Mouse (Mus musculus): ENCODE measurements at regions not wholly inside any gene's neighbourhood (a gene's known extent, or its start where the extent isn't known, plus 50 kb on each side); places are given as distances from the start of the nearest gene placed in this dataset.

GRCm38 (mm10) chr12:107356974-107357373, 131.5 kb upstream of the 3110018I06Rik start:
- Histone ChIP-seq H3K36me3 (ENCODE audit: insufficient read depth, low read length) (no peaks in the 10 kb centered on the region), H3K4me2 (ENCODE audit: low read depth, low read length) (no peak overlapping the region), H3K27ac (no peak overlapping the region), H3K9me3 (ENCODE audit: low read length) (no peaks in the 10 kb centered on the region), H3K27me3 (ENCODE audit: insufficient read depth, low read length) (no peaks in the 10 kb centered on the region), H3K9ac (replicated peaks; ENCODE audit: low read length) (no peak overlapping the region), H3K4me1 (ENCODE audit: insufficient read depth, low read length) (no peaks in the 10 kb centered on the region), H3K4me3 (ENCODE audit: low read length) (no peak overlapping the region)
- 90% methylated on average over 7 of the region's 7 CpGs for WGBS
- no peak for ATAC-seq
- DNase-seq (ENCODE audit: low spot score): no peak
- TF ChIP-seq CTCF (IDR thresholded peaks at IDR 0.05; ENCODE audit: low read depth): no peak

- ATAC-seq: no peak
- DNase-seq (ENCODE audit: low spot score): peak; percentile 51
- Histone ChIP-seq H3K9ac (replicated peaks; ENCODE audit: low read length) (no peak overlapping the region), H3K4me1 (ENCODE audit: insufficient read depth, low read length) (no peaks in the 10 kb centered on the region), H3K27ac (no peak overlapping the region), H3K27me3 (ENCODE audit: insufficient read depth, low read length) (no peaks in the 10 kb centered on the region), H3K9me3 (ENCODE audit: low read length) (no peaks in the 10 kb centered on the region), H3K4me2 (ENCODE audit: low read depth, low read length) (no peak overlapping the region), H3K36me3 (ENCODE audit: insufficient read depth, low read length) (no peaks in the 10 kb centered on the region), H3K4me3 (ENCODE audit: low read length) (no peak overlapping the region)
- TF ChIP-seq CTCF (IDR thresholded peaks at IDR 0.05; ENCODE audit: low read depth): no peak
- 53% methylated on average over 12 of the region's 12 CpGs for WGBS
These were observed 127.9 kb upstream of the 3110018I06Rik start for GRCm38 (mm10) chr12:107360511-107360910.

- 94% methylated on average over 7 of the region's 7 CpGs for WGBS
- Histone ChIP-seq H3K36me3 (ENCODE audit: insufficient read depth, low read length) (no peaks in the 10 kb centered on the region), H3K9me3 (ENCODE audit: low read length) (no peaks in the 10 kb centered on the region), H3K4me3 (ENCODE audit: low read length) (no peak overlapping the region), H3K27me3 (ENCODE audit: insufficient read depth, low read length) (no peaks in the 10 kb centered on the region), H3K4me1 (ENCODE audit: insufficient read depth, low read length) (no peaks in the 10 kb centered on the region), H3K27ac (no peak overlapping the region), H3K9ac (replicated peaks; ENCODE audit: low read length) (no peak overlapping the region), H3K4me2 (ENCODE audit: low read depth, low read length) (no peak overlapping the region)
- DNase-seq (ENCODE audit: low spot score) (no peak), ATAC-seq (no peak)
- no peak for TF ChIP-seq CTCF (IDR thresholded peaks at IDR 0.05; ENCODE audit: low read depth)
These were observed 126.8 kb upstream of the 3110018I06Rik start for GRCm38 (mm10) chr12:107361606-107362005.

- no peaks in the 10 kb centered on the region for H3K27me3 ChIP-seq (ENCODE audit: insufficient read depth, low read length)
- DNase-seq (ENCODE audit: low spot score): no peak
- TF ChIP-seq CTCF (IDR thresholded peaks at IDR 0.05; ENCODE audit: low read depth): no peak
- ATAC-seq: no peak
- no peak overlapping the region for H3K4me2 ChIP-seq (ENCODE audit: low read depth, low read length)
- H3K9me3 ChIP-seq (ENCODE audit: low read length): no peaks in the 10 kb centered on the region
- H3K4me3 ChIP-seq (ENCODE audit: low read length): no peak overlapping the region
- H3K9ac ChIP-seq (replicated peaks; ENCODE audit: low read length): no peak overlapping the region
- no peak overlapping the region for H3K27ac ChIP-seq
- WGBS: 85% methylated on average over 10 of the region's 10 CpGs
- H3K4me1 ChIP-seq (ENCODE audit: insufficient read depth, low read length): no peaks in the 10 kb centered on the region
- no peaks in the 10 kb centered on the region for H3K36me3 ChIP-seq (ENCODE audit: insufficient read depth, low read length)
These were observed 126.3 kb upstream of the 3110018I06Rik start for GRCm38 (mm10) chr12:107362120-107362519.

- TF ChIP-seq CTCF (IDR thresholded peaks at IDR 0.05; ENCODE audit: low read depth): no peak
- Histone ChIP-seq H3K36me3 (ENCODE audit: insufficient read depth, low read length) (no peaks in the 10 kb centered on the region), H3K9ac (replicated peaks; ENCODE audit: low read length) (no peak overlapping the region), H3K4me3 (ENCODE audit: low read length) (no peak overlapping the region), H3K4me2 (ENCODE audit: low read depth, low read length) (no peak overlapping the region), H3K4me1 (ENCODE audit: insufficient read depth, low read length) (no peaks in the 10 kb centered on the region), H3K9me3 (ENCODE audit: low read length) (no peaks in the 10 kb centered on the region; the same call in 1 of the 2 replicates), H3K27ac (no peak overlapping the region), H3K27me3 (ENCODE audit: insufficient read depth, low read length) (no peaks in the 10 kb centered on the region)
- 57% methylated on average over 7 of the region's 7 CpGs for WGBS
- peak; percentile 12 for DNase-seq (ENCODE audit: low spot score)
- ATAC-seq: no peak
These were observed 116.2 kb upstream of the 3110018I06Rik start for GRCm38 (mm10) chr12:107372254-107372653.

GRCm38 (mm10) chr12:107392050-107392795, 96.2 kb upstream of the 3110018I06Rik start:
- Histone ChIP-seq H3K9ac (replicated peaks; ENCODE audit: low read length) (no peak overlapping the region), H3K27me3 (ENCODE audit: insufficient read depth, low read length) (no peaks in the 10 kb centered on the region), H3K4me1 (ENCODE audit: insufficient read depth, low read length) (no peaks in the 10 kb centered on the region), H3K4me2 (ENCODE audit: low read depth, low read length) (no peak overlapping the region), H3K36me3 (ENCODE audit: insufficient read depth, low read length) (no peaks in the 10 kb centered on the region), H3K4me3 (ENCODE audit: low read length) (no peak overlapping the region), H3K27ac (no peak overlapping the region), H3K9me3 (ENCODE audit: low read length) (no peaks in the 10 kb centered on the region)
- WGBS: 81% methylated on average over 14 of the region's 14 CpGs
- ATAC-seq (no peak), DNase-seq (ENCODE audit: low spot score) (no peak)
- TF ChIP-seq CTCF (IDR thresholded peaks at IDR 0.05; ENCODE audit: low read depth): no peak

GRCm38 (mm10) chr12:107394467-107394866, 94.0 kb upstream of the 3110018I06Rik start:
- no peaks in the 10 kb centered on the region for H3K9me3 ChIP-seq (ENCODE audit: low read length)
- H3K27ac ChIP-seq: no peak overlapping the region
- no peak for DNase-seq (ENCODE audit: low spot score)
- 93% methylated on average over 1 of the region's 1 CpGs for WGBS
- H3K27me3 ChIP-seq (ENCODE audit: insufficient read depth, low read length): no peaks in the 10 kb centered on the region
- no peak overlapping the region for H3K4me2 ChIP-seq (ENCODE audit: low read depth, low read length)
- H3K4me3 ChIP-seq (ENCODE audit: low read length): no peak overlapping the region
- H3K36me3 ChIP-seq (ENCODE audit: insufficient read depth, low read length): no peaks in the 10 kb centered on the region
- no peak for ATAC-seq
- TF ChIP-seq CTCF (IDR thresholded peaks at IDR 0.05; ENCODE audit: low read depth): no peak
- H3K9ac ChIP-seq (replicated peaks; ENCODE audit: low read length): no peak overlapping the region
- no peaks in the 10 kb centered on the region for H3K4me1 ChIP-seq (ENCODE audit: insufficient read depth, low read length)

Data from hindbrain, postnatal 0 days (tissue).